Mouse (Mus musculus) heart, adult 2 months (tissue): ENCODE results near the gene Lrg1.

Source experiments
- CTCF ChIP-seq: fragments of 200-600 bp; IDR thresholded peaks from 2 replicates; pipeline ENCODE4 v1.8.1; 2022; ENCODE audit warnings: antibody characterized with exemption, mild to moderate bottlenecking, moderate library complexity
- EP300 ChIP-seq: fragments of 200-500 bp; IDR thresholded peaks from 2 replicates; pipeline ENCODE4 v1.6.1; 2011; ENCODE audit warnings: low read depth, low read length, control low read depth; ENCODE audit not compliant: insufficient read depth
- POLR2A ChIP-seq: fragments of 200-500 bp; IDR thresholded peaks from 2 replicates; pipeline ENCODE4 v1.6.1; 2011; ENCODE audit warnings: mild to moderate bottlenecking, low read depth, low read length, control low read depth; ENCODE audit not compliant: insufficient read depth

DNA sequence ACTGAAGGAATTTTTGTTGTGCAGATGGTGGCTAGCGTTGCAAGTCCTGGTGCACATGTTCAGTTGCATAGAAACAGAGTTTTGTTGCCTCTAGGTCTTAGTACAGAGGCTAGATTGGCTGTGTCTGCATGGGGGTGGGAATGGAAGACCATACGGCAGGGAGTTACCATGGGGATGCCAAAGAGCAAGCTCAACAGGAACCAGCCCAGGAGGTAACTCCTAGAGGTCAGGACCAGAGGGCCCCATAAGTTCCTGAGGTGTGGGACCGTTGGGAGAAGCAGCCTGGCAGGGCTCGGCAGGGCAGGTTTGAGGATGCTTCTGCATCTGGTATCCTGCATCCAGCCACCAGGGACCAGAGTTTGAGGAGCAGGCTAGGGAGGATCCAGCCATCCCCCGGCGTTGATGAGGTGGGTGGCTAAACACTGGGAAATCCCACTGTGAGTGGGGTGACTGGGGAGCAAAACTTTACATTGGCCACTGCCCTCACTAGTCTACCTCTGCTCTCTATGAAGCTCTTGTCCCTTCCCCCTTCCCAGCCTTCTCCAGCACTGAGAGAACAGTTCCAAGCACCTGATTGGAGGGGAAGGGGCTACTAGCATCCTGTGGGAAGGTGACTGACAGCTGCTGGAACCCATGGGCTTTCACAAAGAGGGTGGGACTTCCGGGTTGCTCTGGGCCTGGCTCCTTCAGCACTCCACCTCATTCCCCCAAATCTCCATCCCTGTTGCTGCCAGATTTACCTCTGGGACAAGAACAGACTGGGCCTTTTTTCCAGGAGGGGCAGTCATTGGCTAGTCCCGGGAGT is 40.8 kb downstream of the Lrg1 start:
- TF ChIP-seq EP300 (no peak), CTCF (no peak), POLR2A (no peak)
